Mouse (Mus musculus) forebrain, embryonic 15.5 days (tissue): ENCODE measurements around the gene Maz. TPM values are rescaled to one million over a fixed set of nuclear protein-coding genes. Genes with fewer than 3 reads are reported as not detected.

Experiments
- microRNA-seq: library from miRNA; unstranded; fragments of <30 nt; microRNA quantifications from one replicate; pipeline ENCODE4, GENCODE M21; 2016
- polyA plus RNA-seq: library from polyadenylated mRNA; unstranded; fragments of >200 nt; fragmentation: Nextera tagmentation; extraction: Ambion mirVana; gene quantifications from 2 replicates; pipeline ENCODE4 v1.2.1, GENCODE M21; 2015

Maz gene
- polyA plus RNA-seq, 1 experiment from 2014 or later = 79.3 TPM

Small RNAs within 50 kb of the gene (microRNA-seq; reads per million reads assigned to microRNA genes)
- not detected for gene Gm44343

Other genes starting within 250 kb of the Maz start
- gene Tbx6, start 245.6 kb downstream of the Maz start, polyA plus RNA-seq = 0.41 and 0.65 TPM in 2 replicates
- 215 TPM in 2 replicates for gene Ppp4c, start 234.5 kb downstream of the Maz start, polyA plus RNA-seq
- gene Fam57b, start 229.4 kb downstream of the Maz start, polyA plus RNA-seq = 35.1 and 38.1 TPM in 2 replicates
- not detected in 2 replicates for gene 4930451I11Rik, start 195.4 kb downstream of the Maz start, polyA plus RNA-seq
- gene Doc2a, start 179.6 kb downstream of the Maz start, polyA plus RNA-seq = 9.0 and 9.1 TPM in 2 replicates
- gene Hirip3, start 165.1 kb downstream of the Maz start, polyA plus RNA-seq = 30.7 and 31.8 TPM in 2 replicates
- gene Ino80e, start 164.7 kb downstream of the Maz start, polyA plus RNA-seq = 86.2 and 98.8 TPM in 2 replicates
- 54.1 and 56.8 TPM in 2 replicates for gene Taok2, start 142.3 kb downstream of the Maz start, polyA plus RNA-seq
- gene Tmem219, start 104.1 kb downstream of the Maz start, polyA plus RNA-seq = 36.2 and 38.6 TPM in 2 replicates
- gene Kctd13, start 98.2 kb downstream of the Maz start, polyA plus RNA-seq = 132 and 136 TPM in 2 replicates
- gene Asphd1, start 77.5 kb downstream of the Maz start, polyA plus RNA-seq = 5.6 and 6.9 TPM in 2 replicates
- gene Sez6l2, start 76.5 kb downstream of the Maz start, polyA plus RNA-seq = 25.5 and 32.0 TPM in 2 replicates
- 104 and 105 TPM in 2 replicates for gene Cdipt, start 51.1 kb downstream of the Maz start, polyA plus RNA-seq
- gene Cdiptos, start 50.9 kb downstream of the Maz start, polyA plus RNA-seq = 0.56 and 0.88 TPM in 2 replicates
- gene Mvp, start 12.4 kb downstream of the Maz start, polyA plus RNA-seq = 3.0 and 3.5 TPM in 2 replicates
- gene Pagr1b, start 10.6 kb downstream of the Maz start, polyA plus RNA-seq = not detected in 2 replicates
- gene Pagr1a, start 9.7 kb downstream of the Maz start, polyA plus RNA-seq = 32.2 and 40.4 TPM in 2 replicates
- 67.9 and 75.6 TPM in 2 replicates for gene Gm42742, start 5.9 kb downstream of the Maz start, polyA plus RNA-seq
- 18.0 and 19.8 TPM in 2 replicates for gene Prrt2, start 5.8 kb downstream of the Maz start, polyA plus RNA-seq
- gene Kif22, start 15.4 kb upstream of the Maz start, polyA plus RNA-seq = 67.6 and 69.0 TPM in 2 replicates
- gene Zg16, start 60.3 kb upstream of the Maz start, polyA plus RNA-seq = not detected in 2 replicates
- 1.3 and 1.6 TPM in 2 replicates for gene AI467606, start 64.3 kb upstream of the Maz start, polyA plus RNA-seq
- 0.50 and 0.66 TPM in 2 replicates for gene Qprt, start 95.2 kb upstream of the Maz start, polyA plus RNA-seq
- gene Spn, start 110.8 kb upstream of the Maz start, polyA plus RNA-seq = not detected in 2 replicates
- 86.7 and 91.5 TPM in 2 replicates for gene Cd2bp2, start 169.0 kb upstream of the Maz start, polyA plus RNA-seq
- gene Tbc1d10b, start 181.4 kb upstream of the Maz start, polyA plus RNA-seq = 33.6 and 35.1 TPM in 2 replicates
- gene Mylpf, start 181.9 kb upstream of the Maz start, polyA plus RNA-seq = 6.1 and 6.3 TPM in 2 replicates
- 70.7 and 71.5 TPM in 2 replicates for gene Zfp553, start 206.0 kb upstream of the Maz start, polyA plus RNA-seq
- gene Sept1, start 206.1 kb upstream of the Maz start, polyA plus RNA-seq = 21.8 and 27.8 TPM in 2 replicates
- 65.2 and 65.9 TPM in 2 replicates for gene Zfp771, start 217.2 kb upstream of the Maz start, polyA plus RNA-seq
- 159 and 166 TPM in 2 replicates for gene Dctpp1, start 233.7 kb upstream of the Maz start, polyA plus RNA-seq
- gene Sephs2, start 247.0 kb upstream of the Maz start, polyA plus RNA-seq = 48.7 and 49.5 TPM in 2 replicates